Mouse (Mus musculus): ENCODE measurements at regions not wholly inside any gene's neighbourhood (a gene's known extent, or its start where the extent isn't known, plus 50 kb on each side); places are given as distances from the start of the nearest gene placed in this dataset.

DNA sequence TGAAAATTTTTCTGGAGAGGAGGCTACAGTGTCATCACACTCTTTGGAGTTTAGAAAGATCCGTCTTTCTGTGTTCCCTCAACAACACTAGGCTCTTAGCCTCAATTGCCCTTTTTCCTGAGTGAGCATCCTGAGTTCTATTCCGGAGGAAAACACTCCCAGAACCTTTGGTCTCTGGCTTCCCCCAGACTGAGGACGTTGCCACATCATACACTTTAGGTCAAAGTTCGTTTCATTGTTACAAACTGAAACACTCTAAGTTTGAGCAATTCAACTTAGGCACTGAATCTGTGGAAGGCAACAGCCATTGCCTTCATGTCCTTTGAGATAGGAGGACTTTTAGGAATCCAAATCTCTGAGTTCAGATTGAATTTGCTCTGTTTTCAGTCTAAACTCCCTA lies 85.0 kb downstream of the Arl4a start:
- no peak for DNase-seq (ENCODE audit: low spot score in 2 of 2)

DNA sequence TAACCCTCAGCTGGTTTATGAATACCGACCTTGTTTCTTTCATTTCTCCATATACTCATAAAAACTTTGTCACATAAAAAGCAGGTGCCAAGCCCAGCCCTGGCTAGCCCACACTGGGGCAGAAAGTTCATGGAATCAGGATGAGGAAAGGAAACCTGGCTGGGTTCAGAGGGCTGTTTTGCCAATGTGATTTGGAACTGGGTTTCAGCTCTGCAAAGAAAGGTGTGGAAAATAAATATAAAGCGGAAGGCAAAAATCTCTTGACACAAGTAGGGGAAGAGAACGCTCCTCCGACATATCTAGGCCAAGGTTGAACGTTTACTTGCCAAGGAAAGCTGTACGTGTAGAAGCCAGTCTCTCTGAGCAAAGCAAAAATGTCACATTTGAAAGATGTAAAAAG lies 85.9 kb downstream of the Arl4a start:
- no peak for DNase-seq (ENCODE audit: low spot score in 2 of 2)

DNA sequence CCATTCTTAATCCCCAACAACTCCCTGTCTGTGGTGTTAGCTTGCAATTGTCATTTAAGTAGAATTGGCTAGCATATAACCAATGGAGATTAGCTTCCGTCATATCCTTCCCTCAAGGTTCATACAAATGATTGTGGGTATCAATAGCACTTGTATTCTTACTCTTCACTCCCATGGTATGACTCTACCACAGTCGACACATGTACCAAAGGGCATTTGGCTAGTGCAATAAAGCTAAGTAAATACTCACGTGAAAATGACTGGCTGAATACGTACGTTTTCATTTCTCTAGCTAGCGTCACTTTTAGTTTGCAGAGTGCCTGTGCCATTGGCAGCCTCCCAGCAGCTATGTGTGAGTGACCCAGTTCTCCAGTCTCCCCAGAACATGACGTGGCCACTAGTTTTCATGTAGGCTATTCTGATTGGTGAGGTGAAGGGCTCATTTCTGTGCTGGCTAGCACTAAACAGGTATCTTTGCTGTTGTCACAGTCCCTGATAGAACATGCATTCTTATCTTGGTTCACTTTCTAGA lies 87.5 kb downstream of the Arl4a start:
- DNase-seq (ENCODE audit: low spot score in 2 of 2), result no peak

DNA sequence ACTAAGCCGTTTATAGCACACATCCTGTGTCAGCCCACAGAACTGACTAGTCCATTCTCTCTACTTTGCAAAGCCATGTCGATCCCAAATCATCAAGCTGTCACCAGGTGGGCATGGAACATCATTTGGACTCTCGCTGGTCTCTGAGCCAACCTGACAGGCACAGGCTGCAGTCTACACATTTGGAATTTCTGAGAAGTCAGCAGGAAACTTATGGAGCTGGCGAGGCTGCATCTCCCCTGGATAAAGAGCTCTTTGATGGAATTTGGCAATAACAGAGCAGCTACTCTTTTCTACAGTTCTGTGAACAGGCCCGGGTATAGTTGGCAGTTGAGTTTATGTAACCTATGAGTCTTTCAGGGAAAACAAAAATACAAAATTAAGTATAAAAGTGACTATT lies 94.9 kb downstream of the Arl4a start:
- DNase-seq (ENCODE audit: low spot score in 2 of 2), result no peak

DNA sequence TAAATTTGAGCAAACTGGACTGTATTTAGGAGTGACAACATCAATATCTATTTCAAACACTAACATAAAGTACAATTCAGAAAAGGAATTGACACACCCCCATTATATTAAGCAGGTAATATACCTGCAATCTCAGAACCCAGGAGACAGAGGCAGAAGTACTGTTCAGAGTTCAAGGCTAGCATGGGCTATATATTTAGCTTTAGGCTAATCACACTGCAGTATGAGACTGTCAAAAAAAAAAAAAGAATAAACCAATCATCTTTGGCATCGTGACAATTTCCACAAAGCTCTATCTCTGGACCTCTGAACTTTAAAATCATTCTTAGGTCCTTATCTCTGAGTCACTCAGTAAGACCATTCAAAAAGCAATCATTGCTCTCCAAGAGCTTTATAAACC lies 96.7 kb downstream of the Arl4a start:
- no peak for DNase-seq (ENCODE audit: low spot score in 2 of 2)

DNA sequence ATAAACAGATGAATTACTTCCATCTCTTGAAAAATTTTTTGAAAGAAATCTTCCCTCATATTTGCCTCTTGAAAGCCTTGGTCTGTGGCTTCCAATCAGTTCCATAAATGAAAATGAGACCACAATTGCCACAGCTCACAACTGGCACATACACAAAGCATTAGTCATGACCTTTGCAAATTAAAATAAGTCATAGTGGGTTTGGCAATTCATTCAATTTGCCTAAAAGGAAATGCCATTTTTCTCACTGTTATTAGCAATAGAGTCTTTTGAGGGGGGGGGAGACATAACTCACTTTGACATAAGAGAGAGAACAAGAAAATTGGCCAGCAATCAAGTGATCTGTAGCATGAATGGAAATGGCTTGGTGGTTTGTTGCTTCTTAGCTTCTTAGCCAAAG lies 98.8 kb downstream of the Arl4a start:
- no peak for DNase-seq (ENCODE audit: low spot score in 2 of 2)

DNA sequence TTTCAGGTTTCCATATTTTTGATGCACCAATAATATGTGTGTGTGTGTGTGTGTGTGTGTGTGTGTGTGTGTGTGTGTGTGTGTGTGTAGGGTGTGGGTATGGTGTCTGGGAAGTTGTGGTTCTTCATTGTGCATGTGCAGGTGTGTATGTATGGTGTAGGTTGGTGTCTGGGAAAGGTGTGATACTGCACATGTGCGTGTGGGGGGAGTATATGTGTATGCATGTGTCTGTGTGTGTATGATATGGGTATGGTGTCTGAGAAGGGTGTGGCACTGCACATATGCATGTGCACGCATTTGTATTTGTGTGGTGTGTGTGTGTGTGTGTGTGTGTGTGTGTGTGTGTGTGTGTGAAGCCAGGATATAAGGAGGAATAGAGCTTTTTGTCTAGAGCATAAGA lies 99.6 kb downstream of the Arl4a start:
- DNase-seq (ENCODE audit: low spot score in 2 of 2), result no peak

DNA sequence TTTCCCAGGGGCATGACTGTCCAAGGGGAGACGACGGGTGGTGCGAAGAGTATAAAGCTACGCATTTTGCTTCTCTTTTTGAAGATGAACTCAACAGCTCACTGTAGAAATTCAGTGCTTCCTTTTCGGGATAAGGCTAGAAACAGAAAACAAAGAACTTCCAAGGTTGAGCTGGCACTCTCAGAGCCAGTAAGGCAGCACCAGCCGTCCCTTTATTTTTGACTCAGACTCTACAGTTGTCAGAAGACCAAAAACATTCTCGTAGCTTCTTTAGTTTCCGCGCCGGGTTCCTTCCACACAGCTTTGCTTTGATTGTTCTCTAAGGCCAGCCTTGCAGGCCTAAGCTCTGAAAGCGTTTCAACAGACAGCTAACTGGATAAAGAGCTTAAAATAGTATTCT lies 101.5 kb downstream of the Arl4a start:
- no peak for DNase-seq (ENCODE audit: low spot score in 2 of 2)

DNA sequence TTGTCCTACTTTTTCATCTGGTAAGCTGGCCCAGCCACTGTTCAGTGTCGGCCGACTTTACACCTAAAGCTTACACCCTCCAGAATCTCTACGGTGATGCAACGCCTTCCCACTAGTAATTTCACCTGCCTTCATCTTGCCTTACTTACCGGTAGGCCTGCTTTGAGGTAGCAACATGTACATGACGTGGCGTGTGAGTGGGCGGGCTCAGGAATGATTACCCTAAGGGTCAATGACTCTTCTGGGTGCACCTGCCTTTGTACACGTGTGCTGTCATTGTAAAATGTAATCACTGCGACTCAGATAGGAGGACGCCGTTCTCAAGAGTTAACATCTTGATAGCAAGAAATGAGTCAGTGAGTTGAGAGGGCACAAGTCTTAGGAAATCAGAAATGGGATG lies 102.0 kb downstream of the Arl4a start:
- DNase-seq (ENCODE audit: low spot score in 2 of 2), result no peak

DNA sequence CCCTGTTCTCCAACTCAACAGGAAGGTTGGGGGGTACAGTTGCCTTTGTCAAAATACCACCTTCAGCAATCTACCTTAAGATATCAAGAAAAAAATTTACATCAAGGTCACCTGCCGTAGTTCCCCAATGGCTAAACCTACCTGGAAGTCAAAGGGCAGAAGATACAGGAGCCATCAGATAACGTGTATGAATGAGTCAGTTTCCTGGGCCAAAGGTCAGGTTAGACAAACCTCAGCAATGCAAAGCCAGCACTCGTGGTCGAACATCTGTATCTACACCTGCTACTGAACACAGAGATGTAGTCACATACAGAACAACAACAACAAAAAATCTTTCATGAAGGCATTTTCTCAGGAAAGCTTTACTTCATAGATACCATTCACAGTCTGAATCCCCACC lies 102.9 kb downstream of the Arl4a start:
- no peak for DNase-seq (ENCODE audit: low spot score in 2 of 2)

DNA sequence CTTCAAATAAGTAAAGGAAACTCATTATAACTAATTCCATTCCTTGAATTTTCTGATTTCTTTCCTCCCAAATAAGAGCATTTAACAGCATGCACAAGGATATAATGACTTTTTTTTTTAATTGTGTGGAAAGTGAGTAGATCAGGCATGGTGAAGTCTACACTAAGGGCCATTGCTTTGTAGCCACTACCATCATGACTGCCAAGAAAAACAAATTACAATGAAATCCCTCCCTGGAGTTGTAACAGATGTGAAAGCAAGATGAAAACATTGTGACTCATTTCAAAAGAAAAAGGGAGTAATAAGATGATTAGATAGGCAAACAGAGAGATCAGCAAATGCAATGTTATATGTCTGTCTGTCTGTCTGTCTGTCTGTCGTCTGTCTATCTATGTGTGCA lies 106.6 kb downstream of the Arl4a start:
- no peak for DNase-seq (ENCODE audit: low spot score in 2 of 2)

DNA sequence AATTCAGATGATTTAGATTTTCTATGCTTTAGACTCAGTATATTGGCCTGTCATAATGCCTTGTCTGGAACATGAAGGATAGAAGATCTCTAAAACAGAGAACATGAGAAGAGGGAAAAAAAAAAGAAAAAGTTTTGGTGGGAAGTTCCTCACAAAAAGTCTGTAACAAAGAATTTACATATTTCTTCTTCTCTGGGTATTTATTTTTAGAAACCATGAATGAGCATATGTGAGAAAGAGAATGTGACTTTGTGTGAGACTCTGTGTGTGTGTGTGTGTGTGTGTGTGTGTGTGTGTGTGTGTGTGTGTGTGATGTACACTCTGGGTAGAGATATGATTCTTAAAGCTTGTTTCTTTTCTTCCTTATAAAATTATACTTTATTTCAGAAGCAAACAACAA lies 109.9 kb downstream of the Arl4a start:
- no peak for DNase-seq (ENCODE audit: low spot score in 2 of 2)

DNA sequence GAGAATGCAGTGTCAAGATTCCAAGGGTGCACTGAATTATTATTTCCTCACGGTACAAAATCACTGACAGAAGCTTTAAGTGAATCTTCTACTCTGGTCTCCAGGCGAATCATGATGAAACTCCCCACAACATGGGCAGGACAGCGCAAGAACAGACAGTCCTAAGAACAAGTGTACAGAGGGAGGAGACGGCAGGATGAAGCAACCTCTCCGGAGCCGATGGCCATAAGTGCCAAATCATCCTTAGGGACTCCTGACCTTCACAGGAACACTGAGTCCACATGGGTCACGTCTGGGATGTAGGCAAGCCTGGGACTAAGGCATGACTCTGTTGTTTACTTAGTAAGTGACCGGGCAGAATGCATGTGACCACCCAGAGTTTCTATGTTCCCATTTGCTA lies 110.8 kb downstream of the Arl4a start:
- no peak for DNase-seq (ENCODE audit: low spot score in 2 of 2)

DNA sequence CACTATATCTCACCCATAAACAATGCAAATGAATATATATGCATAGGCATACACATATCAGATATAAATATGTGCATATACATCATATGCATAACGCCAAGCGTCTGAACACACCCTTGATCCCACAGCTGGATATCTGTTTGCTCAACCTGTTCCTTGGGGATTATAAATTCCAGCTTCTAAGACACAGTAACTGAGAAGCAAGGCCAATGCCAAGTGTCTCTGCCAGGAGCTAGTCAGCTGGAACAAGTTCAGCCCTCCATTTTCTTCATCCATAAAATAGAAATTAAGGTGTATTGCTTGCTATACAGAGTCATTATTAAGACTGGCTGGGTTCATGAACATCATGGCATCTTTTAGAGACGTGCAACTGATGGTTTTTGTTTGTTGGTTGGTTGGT lies 116.3 kb downstream of the Arl4a start:
- no peak for DNase-seq (ENCODE audit: low spot score in 2 of 2)

DNA sequence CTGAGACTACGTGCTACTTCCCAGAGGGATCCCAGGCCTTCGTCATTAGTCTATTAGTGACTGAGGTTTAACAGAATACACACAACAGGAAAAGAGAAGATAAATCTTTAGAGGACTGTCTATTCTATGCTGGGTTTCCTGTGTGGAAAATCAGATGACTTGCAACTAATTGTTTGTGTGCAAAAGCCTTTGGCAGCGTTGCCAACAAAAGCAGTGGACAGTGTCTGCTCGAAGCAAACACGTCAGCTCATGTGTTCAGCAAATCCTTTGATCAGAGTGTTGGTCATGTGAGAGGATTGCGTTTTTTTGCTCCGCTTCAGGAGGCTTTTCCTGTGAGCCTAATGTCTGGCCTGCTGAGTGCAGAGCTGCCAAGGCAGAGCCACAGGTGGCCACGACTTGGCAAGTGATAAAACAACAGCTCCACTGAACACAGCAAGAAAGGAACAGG lies 117.3 kb downstream of the Arl4a start:
- DNase-seq (ENCODE audit: low spot score in 2 of 2), result no peak

DNA sequence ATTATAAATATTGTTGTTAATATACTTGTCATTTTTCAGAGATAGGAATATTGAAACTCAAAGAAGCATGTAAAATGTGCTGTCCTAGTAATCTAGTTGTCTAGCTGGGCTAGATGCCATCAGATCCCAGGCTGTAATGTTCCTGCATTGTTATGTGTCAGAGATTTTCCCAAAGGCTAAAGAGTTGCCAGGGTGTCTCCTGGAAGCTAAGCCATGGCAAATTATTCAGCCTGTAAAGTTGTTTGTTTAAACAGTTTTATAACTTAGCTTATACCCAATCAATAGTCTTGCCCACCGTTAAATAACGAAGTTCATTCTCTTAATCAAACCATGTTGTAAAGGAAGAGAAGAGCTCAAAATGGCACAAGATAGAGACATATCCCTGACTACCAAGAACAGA lies 117.9 kb downstream of the Arl4a start:
- no peak for DNase-seq (ENCODE audit: low spot score in 2 of 2)

DNA sequence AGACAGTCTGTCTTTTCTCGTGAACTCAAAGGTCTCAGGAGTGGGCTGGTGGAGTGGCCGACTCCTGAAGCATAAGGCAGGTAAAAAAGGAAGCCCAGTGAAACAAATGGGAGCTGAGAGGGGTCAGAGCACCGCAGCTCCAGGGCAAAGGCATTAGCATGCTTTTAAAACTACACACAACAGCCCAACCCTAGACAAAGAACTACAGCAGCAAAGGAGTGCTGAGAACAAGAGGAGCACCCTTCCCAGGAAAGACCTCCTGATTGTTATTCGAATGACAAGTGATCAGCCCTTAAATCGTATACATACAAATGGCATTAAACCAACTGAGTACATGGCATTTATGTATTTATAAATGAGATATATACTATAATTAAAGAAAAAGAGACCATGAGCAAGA lies 149.3 kb downstream of the Arl4a start:
- DNase-seq (ENCODE audit: low spot score in 2 of 2), result no peak

DNA sequence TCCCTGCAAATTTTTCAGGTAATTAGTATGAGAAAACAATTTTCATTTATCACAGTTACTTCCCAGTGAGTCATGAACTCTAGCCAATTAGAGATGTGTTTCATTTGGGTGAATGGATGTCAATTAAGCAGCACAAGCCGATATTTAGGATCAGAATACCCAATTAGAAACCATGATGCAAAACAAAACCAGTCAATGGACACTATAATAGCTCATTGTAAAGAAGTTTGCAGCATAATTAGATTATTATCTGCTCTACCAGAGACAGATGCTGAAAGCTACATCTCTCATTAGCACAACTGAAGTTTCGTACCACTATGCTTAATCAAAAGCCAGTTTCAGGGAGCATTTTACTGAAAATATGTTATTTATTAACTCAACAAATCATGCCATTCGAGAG lies 152.5 kb downstream of the Arl4a start:
- DNase-seq (ENCODE audit: low spot score in 2 of 2), result no peak

DNA sequence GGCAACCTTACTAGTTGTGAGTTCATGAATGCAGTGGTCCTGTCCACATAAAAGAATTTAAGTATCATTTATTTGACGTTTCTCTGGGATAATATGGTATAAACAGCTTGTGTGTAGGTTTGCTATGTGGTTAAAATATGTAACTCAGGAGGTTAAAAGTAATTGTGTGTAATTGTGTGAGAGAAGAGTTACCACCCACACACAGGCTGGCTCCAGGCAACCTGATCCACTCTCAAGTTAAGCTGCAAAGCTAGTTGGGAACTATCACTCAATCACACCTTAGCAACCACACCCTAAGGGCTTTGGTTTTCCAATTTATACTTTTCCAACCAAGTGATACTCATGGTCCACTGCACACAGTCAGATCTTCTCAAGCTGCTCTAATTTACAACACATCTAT lies 157.5 kb downstream of the Arl4a start:
- DNase-seq (ENCODE audit: low spot score in 2 of 2), result no peak

DNA sequence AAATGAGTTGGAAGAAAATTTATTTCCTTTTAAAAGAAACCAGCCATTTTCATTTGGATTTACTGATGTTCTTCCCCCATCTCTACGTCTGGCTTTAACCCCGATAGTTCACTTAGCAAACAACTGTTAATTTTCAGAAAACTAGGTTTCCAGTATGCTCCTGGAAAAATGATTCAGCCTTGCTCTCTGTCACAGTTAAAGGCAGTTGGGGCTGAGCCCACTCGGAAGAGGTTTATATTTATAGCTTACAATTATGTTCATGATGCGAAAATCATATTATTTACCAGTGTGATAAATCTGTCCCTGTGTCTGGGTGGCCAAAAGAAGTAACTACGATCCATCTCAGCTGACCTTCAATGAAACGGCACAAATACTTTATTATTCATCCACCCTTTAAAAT lies 163.9 kb downstream of the Arl4a start:
- DNase-seq (ENCODE audit: low spot score in 2 of 2), result no peak

DNA sequence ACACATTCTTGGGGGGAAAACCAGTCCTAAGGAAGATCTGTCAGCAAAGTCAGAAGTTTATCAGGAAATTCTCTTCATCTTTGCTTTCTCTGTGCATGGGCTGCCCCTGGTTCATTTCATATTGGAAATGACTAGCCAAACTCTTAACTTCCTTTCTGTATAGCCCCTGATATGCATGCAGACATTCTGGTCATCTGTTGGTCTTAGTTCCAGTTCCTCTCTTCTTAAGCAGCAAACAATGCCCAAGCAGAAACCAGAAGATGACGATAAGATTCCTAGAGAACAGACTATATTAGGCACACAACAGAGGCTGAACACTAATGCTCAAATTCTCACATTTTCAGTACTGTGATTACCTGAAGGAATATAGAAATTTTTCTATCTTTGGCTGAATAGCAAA lies 176.0 kb downstream of the Arl4a start:
- DNase-seq (ENCODE audit: low spot score in 2 of 2), result no peak

DNA sequence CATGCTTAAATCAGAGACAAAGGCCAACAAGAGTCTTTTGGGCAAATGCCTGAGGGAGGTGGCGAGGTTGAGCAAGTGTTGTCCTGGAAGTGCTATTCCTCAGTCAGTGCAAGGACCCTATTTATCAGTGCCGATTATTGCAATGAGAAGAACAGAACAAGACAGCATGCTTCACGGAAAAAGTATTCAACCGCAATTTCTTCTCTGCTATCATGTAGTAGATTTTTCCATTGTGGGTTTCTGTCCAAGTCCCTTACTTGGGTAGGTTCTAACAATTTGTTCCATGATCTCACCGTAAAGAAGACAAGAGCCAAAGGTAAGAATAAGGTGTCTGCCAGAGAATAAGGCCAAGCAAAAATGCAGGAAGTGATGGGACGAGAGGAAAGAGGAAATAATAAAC lies 186.2 kb downstream of the Arl4a start:
- DNase-seq (ENCODE audit: low spot score in 2 of 2), result no peak

DNA sequence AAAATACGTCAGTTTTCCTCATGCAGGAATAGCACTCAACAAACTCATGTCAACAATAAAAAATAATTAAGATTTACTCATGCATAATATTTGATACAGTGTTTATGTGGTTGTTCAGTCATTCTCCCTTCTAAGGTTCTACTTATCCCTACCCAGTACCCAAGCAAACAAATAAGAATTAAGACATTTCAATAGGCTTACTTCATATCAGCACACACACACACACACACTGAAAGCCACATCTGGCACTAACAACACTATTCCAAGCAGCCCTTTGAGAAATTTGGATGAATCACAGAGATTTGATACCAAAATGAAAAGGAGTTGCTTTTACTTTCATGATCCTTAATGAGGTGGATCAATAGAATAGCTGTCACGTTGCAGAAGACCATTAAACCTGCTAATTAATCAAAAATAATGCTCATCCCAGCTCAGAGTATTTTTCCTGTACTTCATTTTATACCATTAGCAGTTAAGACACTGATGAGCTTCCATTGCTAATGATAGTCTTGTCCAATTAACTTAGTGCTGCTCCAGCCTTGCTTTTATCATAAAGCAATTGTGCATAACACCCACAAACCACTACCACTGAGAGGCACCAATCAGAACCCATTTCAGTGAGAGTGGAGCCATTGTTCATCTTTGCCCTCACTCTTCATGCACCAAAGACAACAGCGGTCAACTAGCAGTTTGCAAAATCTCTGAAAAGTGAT lies 188.3 kb downstream of the Arl4a start:
- DNase-seq (ENCODE audit: low spot score in 2 of 2), result no peak

DNA sequence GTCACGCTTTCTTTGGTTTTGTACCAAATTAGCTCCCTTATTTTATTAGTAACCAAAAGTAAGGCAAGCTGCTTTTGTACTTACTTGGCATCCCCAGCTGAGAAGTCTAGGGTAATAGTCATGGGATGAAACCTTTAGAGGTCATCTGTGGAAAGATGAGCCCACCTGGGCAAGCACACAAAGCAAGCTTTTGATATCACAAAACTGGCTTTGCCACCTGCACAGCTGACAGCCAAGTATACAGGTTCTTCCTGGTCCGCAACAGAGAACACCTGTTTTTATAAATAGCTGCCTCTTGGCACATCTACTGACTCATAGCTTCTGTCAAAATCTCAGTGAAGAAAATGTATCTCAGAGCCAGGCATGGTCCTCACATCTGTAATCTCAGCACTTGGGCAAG lies 197.2 kb downstream of the Arl4a start:
- no peak for DNase-seq (ENCODE audit: low spot score in 2 of 2)

All from natural killer cell, adult 2 months (primary cell).